Mouse (Mus musculus) testis, adult 2 months (tissue): ENCODE measurements around the gene Cltb. TPM values are rescaled to one million over a fixed set of nuclear protein-coding genes. Genes with fewer than 3 reads are reported as not detected.
A peak's percentile ranks its signal among the peaks of the same experiment; 100 is the strongest.

Experiments
- H3K27ac ChIP-seq: fragments of 200-500 bp; 2 replicates; pipeline ENCODE4 v1.5.1; 2012; ENCODE audit warnings: low read depth, low read length; ENCODE audit not compliant: control insufficient read depth, insufficient read depth
- H3K27me3 ChIP-seq: fragments of 200-500 bp; 2 replicates; pipeline ENCODE4 v1.6.1; 2012; ENCODE audit warnings: mild to moderate bottlenecking, low read length, moderate library complexity; ENCODE audit not compliant: control insufficient read depth, insufficient read depth
- H3K36me3 ChIP-seq: fragments of 200-500 bp; 2 replicates; pipeline ENCODE4 v1.6.1; 2012; ENCODE audit warnings: mild to moderate bottlenecking, low read length; ENCODE audit not compliant: control insufficient read depth, insufficient read depth
- H3K4me1 ChIP-seq: fragments of 200-500 bp; 2 replicates; pipeline ENCODE4 v1.6.1; 2012; ENCODE audit warnings: low read length; ENCODE audit not compliant: control insufficient read depth, insufficient read depth
- H3K4me3 ChIP-seq: fragments of 200-500 bp; 2 replicates; pipeline ENCODE4 v1.5.1; 2012; ENCODE audit warnings: low read depth, mild to moderate bottlenecking, low read length, moderate library complexity, mixed read lengths; ENCODE audit not compliant: control insufficient read depth
- CTCF ChIP-seq: fragments of 200-500 bp; IDR thresholded peaks from 2 replicates; pipeline ENCODE4 v1.5.1; 2012; ENCODE audit warnings: low read depth, mild to moderate bottlenecking, inconsistent platforms, low read length, moderate library complexity; ENCODE audit not compliant: control insufficient read depth, insufficient read depth, insufficient replicate concordance
- POLR2A ChIP-seq: fragments of 200-500 bp; IDR thresholded peaks from 2 replicates; pipeline ENCODE4 v1.6.1; 2012; ENCODE audit warnings: low read depth, mild to moderate bottlenecking, inconsistent platforms, low read length, moderate library complexity; ENCODE audit not compliant: control insufficient read depth
- polyA plus RNA-seq: library from polyadenylated mRNA; depleted of rRNA; stranded (reverse); fragments of >200 nt; gene quantifications from 2 replicates; pipeline ENCODE4 v1.2.3, GENCODE M21; 2012

The Cltb gene
- polyA plus RNA-seq, 1 experiment, result 12.7 TPM

DNA sequence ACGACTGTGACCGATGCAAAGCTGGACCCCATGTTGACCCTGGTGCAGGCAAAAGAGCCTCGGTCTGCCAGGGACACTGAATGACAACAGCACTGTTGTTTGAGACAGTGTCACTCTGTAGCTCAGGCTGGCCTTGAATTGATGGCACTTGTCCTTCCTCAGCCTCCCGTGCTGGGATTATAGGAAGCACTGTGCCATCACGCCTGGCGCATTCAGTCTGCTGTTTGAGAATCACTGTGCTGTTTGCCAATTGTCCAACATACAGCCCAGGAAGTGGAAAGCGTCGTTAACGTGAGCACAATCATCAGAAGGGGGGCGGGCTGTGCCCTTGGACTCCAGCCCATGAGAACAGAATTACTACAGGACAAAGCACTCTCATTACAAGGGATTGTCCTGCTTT lies 29.0 kb downstream of the Cltb start:
- no peak overlapping the region for H3K27ac ChIP-seq
- H3K4me3 ChIP-seq, result no peak overlapping the region
- 0 out of 2 replicates have a peak, but pooled peaks cover 6% of the 10 kb centered on the region for H3K4me1 ChIP-seq
- no peaks in the 10 kb centered on the region for H3K27me3 ChIP-seq
- TF ChIP-seq POLR2A, result no peak
- TF ChIP-seq CTCF, result no peak
- H3K36me3 ChIP-seq, result no peaks in the 10 kb centered on the region; the same call in 1 of the 2 replicates

DNA sequence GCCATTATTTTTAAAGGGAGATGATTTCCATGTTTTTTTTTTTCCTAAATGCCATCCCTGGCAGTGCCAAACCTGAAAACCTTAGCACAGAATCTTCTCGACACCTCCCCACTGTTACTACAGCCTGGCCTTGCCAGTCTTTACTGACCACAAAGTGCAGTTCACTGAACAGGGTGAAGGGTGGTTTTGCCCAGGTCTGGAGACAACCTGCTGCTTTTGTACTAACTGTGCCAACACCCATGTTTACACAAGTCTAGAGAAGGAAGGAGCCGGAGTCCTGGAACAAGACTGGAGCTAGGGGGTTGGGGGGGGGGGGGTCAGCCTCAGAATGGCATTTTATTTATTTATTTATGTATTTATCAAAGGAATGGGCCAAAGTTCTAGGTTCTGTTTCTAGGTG lies 29.8 kb downstream of the Cltb start:
- no peaks in the 10 kb centered on the region; the same call in 1 of the 2 replicates for H3K36me3 ChIP-seq
- no peak for TF ChIP-seq CTCF
- no peak for TF ChIP-seq POLR2A

DNA sequence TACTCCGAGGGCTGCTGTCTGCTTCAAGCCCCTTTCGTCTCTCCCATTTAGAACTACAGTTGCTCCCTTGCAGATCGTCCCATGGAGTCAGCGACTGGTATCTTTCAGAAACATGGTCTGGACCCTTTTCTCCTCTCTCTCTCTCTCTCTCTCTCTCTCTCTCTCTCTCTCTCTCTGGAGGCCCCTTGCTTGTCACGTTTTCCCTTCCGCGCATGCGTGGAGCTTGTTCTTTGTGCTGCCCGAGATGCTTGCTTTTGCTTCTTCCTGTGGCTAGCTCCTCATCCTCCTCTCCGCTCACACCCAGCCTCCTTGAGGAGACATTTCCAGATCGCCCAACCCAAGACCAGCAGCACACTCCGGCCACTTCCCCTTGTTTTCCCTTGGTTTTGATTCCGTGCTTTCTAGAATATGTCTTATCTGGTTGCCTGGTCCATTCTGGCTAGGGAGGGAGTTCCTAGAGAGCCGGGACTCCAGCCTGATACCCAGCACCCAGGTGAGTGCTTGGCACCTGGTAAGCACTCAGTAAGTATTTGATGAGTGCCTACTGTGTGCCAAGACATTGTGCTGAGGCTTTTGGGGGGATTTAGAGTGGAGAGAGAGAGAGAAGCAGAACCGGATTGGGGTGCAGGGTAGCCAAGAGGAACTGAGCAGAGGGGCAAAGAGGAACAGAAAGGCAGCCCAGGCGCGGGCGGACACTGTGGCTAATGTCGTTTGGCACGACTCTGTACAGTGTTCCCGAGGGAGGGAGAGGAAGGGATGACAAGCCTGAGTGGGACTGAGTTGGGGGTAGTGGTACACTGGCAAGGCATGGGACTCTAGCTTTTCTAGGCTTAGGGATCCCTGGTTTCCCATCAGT lies 33.3 kb downstream of the Cltb start:
- no peaks in the 10 kb centered on the region for H3K27me3 ChIP-seq
- TF ChIP-seq POLR2A (no peak), CTCF (no peak)
- no peak overlapping the region for H3K27ac ChIP-seq
- H3K36me3 ChIP-seq, result no peaks in the 10 kb centered on the region; the same call in 1 of the 2 replicates
- H3K4me3 ChIP-seq, result no peak overlapping the region
- H3K4me1 ChIP-seq, result peaks cover 13% of the 10 kb centered on the region

More for the DNA sequence above, 29.8 kb downstream of the Cltb start:
- Histone ChIP-seq H3K4me1 (0 out of 2 replicates have a peak, but pooled peaks cover 6% of the 10 kb centered on the region), H3K4me3 (no peak overlapping the region), H3K27me3 (no peaks in the 10 kb centered on the region), H3K27ac (no peak overlapping the region)

DNA sequence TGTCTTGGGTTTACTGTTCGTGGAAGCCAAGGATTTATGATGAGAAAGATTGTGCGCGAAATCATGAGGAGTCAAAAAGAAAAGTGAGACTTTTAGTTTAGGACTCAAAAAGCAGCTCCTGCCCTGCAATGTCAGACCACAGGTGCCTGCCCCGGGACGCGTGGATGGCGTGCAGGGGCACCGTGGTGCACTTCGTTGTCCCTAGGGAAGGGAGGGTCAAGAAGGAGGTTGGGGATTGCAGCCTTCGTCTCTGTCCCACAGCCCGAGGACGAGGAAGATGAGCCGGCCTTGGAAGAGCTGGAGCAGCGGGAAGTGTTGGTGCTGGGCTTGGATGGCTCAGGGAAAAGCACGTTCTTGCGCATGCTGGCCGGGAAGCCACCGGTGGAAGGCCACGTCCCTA lies 35.7 kb downstream of the Cltb start:
- Histone ChIP-seq H3K4me1 (peaks cover 13% of the 10 kb centered on the region), H3K27me3 (no peaks in the 10 kb centered on the region), H3K4me3 (peak overlapping the region; percentile 83), H3K36me3 (no peaks in the 10 kb centered on the region), H3K27ac (no peak overlapping the region)
- TF ChIP-seq POLR2A (no peak), CTCF (no peak)

DNA sequence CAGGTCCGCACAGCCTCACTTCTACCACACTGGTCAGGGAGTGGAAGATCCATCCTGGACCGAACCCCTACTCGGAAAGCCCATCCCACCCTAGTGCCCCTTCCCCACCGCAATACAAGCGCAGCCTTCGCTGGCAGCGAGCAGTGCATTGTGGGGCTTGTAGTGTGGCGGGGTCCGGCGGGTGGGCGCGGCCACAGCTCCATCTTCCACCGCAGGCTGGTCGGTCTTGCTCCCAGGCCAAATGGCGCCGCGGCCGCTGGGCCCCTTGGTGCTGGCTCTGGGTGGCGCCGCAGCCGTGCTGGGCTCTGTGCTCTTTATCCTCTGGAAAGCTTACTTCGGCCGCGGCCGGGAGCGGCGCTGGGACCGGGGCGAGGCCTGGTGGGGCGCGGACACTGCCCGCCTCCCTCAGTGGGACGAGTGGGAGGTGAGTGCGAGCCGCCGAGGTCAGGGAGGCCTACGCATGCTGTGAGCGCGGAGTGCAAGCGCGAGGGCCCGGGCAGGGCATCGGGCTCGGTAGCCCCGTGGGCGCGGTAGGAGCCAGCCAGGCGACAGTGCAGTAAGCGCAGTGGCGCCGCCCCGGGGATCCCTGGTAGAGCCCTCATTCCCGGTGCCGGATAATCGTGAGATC lies 36.2 kb downstream of the Cltb start, which contains the start of gene Arl10:
TSS of gene Arl10 (plus strand) at position 162 of the 628 bp plus-strand sequence.
- Histone ChIP-seq H3K4me1 (peaks cover 13% of the 10 kb centered on the region), H3K27me3 (no peaks in the 10 kb centered on the region), H3K27ac (no peak within 1 kb of the TSS), H3K4me3 (peak within 1 kb of the TSS; percentile 83), H3K36me3 (no peaks in the 10 kb centered on the region)
- TF ChIP-seq CTCF (no peak), POLR2A (no peak; the same call in 1 of the 2 replicates)

DNA sequence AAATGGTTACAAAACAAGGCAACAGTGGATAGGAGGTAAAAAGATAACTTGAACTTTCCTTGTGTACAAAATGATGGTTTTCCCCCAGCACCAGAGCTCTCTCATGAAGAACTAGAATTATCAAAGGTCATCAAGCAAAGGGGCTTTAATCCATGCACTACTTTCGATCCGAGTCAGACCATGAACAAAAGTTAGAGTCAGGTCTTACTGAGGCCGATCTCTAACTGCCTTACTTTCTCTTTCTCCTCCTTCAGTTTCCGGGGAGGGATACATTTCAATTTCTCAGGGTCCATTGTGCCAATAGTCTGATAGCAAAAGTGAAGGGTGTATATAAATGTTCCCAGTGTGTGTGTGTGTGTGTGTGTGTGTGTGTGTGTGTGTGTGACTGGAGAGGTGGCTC lies 38.5 kb downstream of the Cltb start:
- Histone ChIP-seq H3K36me3 (no peaks in the 10 kb centered on the region), H3K4me1 (peaks cover 6% of the 10 kb centered on the region), H3K27ac (no peak overlapping the region), H3K27me3 (no peaks in the 10 kb centered on the region), H3K4me3 (no peak overlapping the region)
- TF ChIP-seq POLR2A, result no peak
- TF ChIP-seq CTCF, result no peak

DNA sequence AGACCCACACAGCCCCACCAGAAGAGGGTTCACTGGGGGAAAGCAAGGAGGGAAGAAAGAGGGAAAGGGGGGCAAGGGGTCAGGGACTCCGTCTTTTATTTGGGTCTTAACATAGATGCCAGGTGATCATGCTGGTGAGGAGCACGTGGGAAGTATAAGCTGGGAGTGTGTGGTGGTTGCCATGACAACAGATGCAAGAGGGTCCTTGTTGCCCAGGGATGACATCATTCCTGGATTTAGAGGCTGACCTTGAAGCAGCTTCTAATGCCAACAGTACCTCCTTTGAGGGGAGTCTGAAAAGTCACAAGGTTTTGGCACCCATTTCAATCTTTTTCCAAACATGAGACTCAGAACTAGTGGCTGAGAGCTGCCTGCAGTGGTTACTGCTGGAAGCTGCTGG lies 39.5 kb downstream of the Cltb start:
- Histone ChIP-seq H3K36me3 (no peaks in the 10 kb centered on the region), H3K27ac (no peak overlapping the region), H3K4me1 (peaks cover 6% of the 10 kb centered on the region), H3K27me3 (no peaks in the 10 kb centered on the region), H3K4me3 (no peak overlapping the region)
- no peak for TF ChIP-seq POLR2A
